Mouse (Mus musculus) common myeloid progenitor, adult 5-6 weeks (primary cell): ENCODE results near the gene Plvap. TPM values are rescaled to one million over a fixed set of nuclear protein-coding genes. Genes with fewer than 3 reads are reported as not detected.
A peak's percentile ranks its signal among the peaks of the same experiment; 100 is the strongest.

ENCODE experiments used
- ATAC-seq: replicated peaks from 2 replicates; pipeline ENCODE4 v1.8.0; 2016; ENCODE audit warnings: low read depth, mild to moderate bottlenecking, moderate TSS enrichment, inconsistent platforms; ENCODE audit not compliant: poor library complexity, severe bottlenecking
- total RNA-seq: library from RNA; stranded (forward); fragments of 200-1000, 187-1606 nt; gene quantifications from 2 replicates; pipeline ENCODE4 v1.2.3, GENCODE M21; 2017

Plvap gene
- total RNA-seq, 1 experiment from 2014 or later = 3.6 TPM

GRCm38 (mm10) chr8:71469411-71469810 is 42.1 kb downstream of the Plvap start:
- no peak for ATAC-seq

- ATAC-seq = peak; percentile 78
These were observed 42.6 kb downstream of the Plvap start, which contains the start of gene Dda1 for GRCm38 (mm10) chr8:71468916-71469315. Dda1 (plus strand) TSS chr8:71469199.

- no peak for ATAC-seq
These were observed 43.6 kb downstream of the Plvap start for GRCm38 (mm10) chr8:71468001-71468400.

- ATAC-seq = no peak
These were observed 44.4 kb downstream of the Plvap start for GRCm38 (mm10) chr8:71467201-71467600.

- no peak for ATAC-seq
These were observed 45.4 kb downstream of the Plvap start for GRCm38 (mm10) chr8:71466198-71466597.

GRCm38 (mm10) chr8:71465733-71466132 is 45.8 kb downstream of the Plvap start:
- ATAC-seq = no peak

GRCm38 (mm10) chr8:71464513-71465500 is 46.7 kb downstream of the Plvap start, which contains the start of gene Mrpl34:
Mrpl34 (plus strand) TSS chr8:71464959.
- peak; percentile 74 for ATAC-seq

GRCm38 (mm10) chr8:71463188-71464033 is 48.1 kb downstream of the Plvap start, which contains the start of gene Abhd8:
Abhd8 (minus strand) TSS chr8:71463655.
- peak; percentile 66 for ATAC-seq

GRCm38 (mm10) chr8:71462786-71463185 is 48.8 kb downstream of the Plvap start:
- ATAC-seq = peak; percentile 14; the same call in 1 of the 2 replicates

GRCm38 (mm10) chr8:71462191-71462590 is 49.4 kb downstream of the Plvap start:
- no peak for ATAC-seq

GRCm38 (mm10) chr8:71461152-71461840 is 50.3 kb downstream of the Plvap start:
- no peak for ATAC-seq

GRCm38 (mm10) chr8:71460716-71461115 is 50.8 kb downstream of the Plvap start:
- ATAC-seq = no peak

- 0 out of 2 replicates have a peak, but pooled peaks have one; percentile 6 for ATAC-seq
These were observed 53.8 kb downstream of the Plvap start for GRCm38 (mm10) chr8:71457659-71458270.

- ATAC-seq = no peak
These were observed 54.6 kb downstream of the Plvap start for GRCm38 (mm10) chr8:71456906-71457305.

GRCm38 (mm10) chr8:71454668-71455067 is 56.9 kb downstream of the Plvap start:
- no peak for ATAC-seq

- no peak for ATAC-seq
These were observed 58.9 kb downstream of the Plvap start for GRCm38 (mm10) chr8:71452669-71453068.

- no peak for ATAC-seq
These were observed 59.8 kb downstream of the Plvap start for GRCm38 (mm10) chr8:71451777-71452176.

GRCm38 (mm10) chr8:71451337-71451736 is 60.2 kb downstream of the Plvap start:
- ATAC-seq = no peak
